In genomic region chr6:57702376-57702742, GRCm38 (mm10) we compare ENCODE assay signal across 8 mouse cellular contexts. TPM values are rescaled to one million over a fixed set of nuclear protein-coding genes. Genes with fewer than 3 reads are reported as not detected.
DNase-seq lines count a peak whose midpoint lies in the region; ATAC-seq and TF ChIP-seq lines count a peak whose summit lies in the region.

TSS of gene Lancl2 (plus strand) at chr6:57702540.

- peak; percentile 33 for ATAC-seq in erythroid progenitor cell, adult 5-6 weeks (replicated peaks; ENCODE audit: low FRiP score, poor library complexity, severe bottlenecking)
- ATAC-seq in heart, embryonic 14.5 days (ENCODE audit: insufficient number of reproducible peaks, insufficient read depth, low FRiP score, low read depth): peak; percentile 11; the same call in 1 of the 2 replicates
- ATAC-seq in lung, embryonic 16.5 days (ENCODE audit: low read depth): peak; percentile 7; the same call in 1 of the 2 replicates

- no peaks in the 10 kb centered on the region for H3K27me3 ChIP-seq in kidney, adult 2 months (replicated peaks; ENCODE audit: control insufficient read depth, insufficient read depth, low read length)
- no peaks in the 10 kb centered on the region for H3K27me3 ChIP-seq in heart, embryonic 14.5 days (ENCODE audit: control insufficient read depth, insufficient read depth, low read length)
- no peaks in the 10 kb centered on the region for H3K27me3 ChIP-seq in lung, embryonic 16.5 days (ENCODE audit: control insufficient read depth, insufficient read depth, low read depth, low read length)

- peak within 1 kb of the TSS; percentile 85 for H3K4me2 ChIP-seq in heart, embryonic 14.5 days (ENCODE audit: low read length)
- peak within 1 kb of the TSS; percentile 81 for H3K4me2 ChIP-seq in lung, embryonic 16.5 days (ENCODE audit: low read depth, low read length)

- H3K4me3 ChIP-seq in kidney, adult 2 months (ENCODE audit: insufficient read depth, low read depth, low read length): peak within 1 kb of the TSS; percentile 89
- peak within 1 kb of the TSS; percentile 83 to 95 for H3K4me3 ChIP-seq in heart, embryonic 14.5 days (ENCODE audit: control insufficient read depth in 1 of 2, insufficient read depth in 1 of 2, low read depth in 1 of 2, low read length in 2 of 2)
- H3K4me3 ChIP-seq in lung, embryonic 16.5 days (ENCODE audit: low read length): peak within 1 kb of the TSS; percentile 71

- no peak for TF ChIP-seq CTCF in kidney, adult 2 months (conservative IDR thresholded peaks at IDR 0.05; ENCODE audit: insufficient read depth, insufficient read length, low read depth, low read length)

- no peak for TF ChIP-seq POLR2A in kidney, adult 2 months (IDR thresholded peaks at IDR 0.05; ENCODE audit: low read depth, low read length)

- DNase-seq in kidney, adult 2 months: no peak
- no peak for DNase-seq in kidney, adult 11 months
- peak; percentile 36 to 57 for DNase-seq in adrenal gland, postnatal 36 days
- peak in 1 of 2 experiments; percentile 55 for DNase-seq in layer of hippocampus, adult 18-20 months (ENCODE audit: low spot score in 2 of 2)
- DNase-seq in right cerebral cortex, postnatal 4 days: peak; percentile 65

- no peaks in the 10 kb centered on the region for H3K36me3 ChIP-seq in kidney, adult 2 months (ENCODE audit: control insufficient read depth, insufficient read depth, low read length)
- H3K36me3 ChIP-seq in heart, embryonic 14.5 days (ENCODE audit: control insufficient read depth, insufficient read depth, low read length): no peaks in the 10 kb centered on the region
- no peaks in the 10 kb centered on the region for H3K36me3 ChIP-seq in lung, embryonic 16.5 days (ENCODE audit: control insufficient read depth, insufficient read depth, low read length)

- peaks cover 2% of the 10 kb centered on the region; the same call in 1 of the 2 replicates for H3K4me1 ChIP-seq in kidney, adult 2 months (ENCODE audit: control insufficient read depth, insufficient read depth, low read length)
- peaks cover 2 to 12% of the 10 kb centered on the region in 2 experiments; a peak in 1 of 4 replicates for H3K4me1 ChIP-seq in heart, embryonic 14.5 days (ENCODE audit: control insufficient read depth in 2 of 2, insufficient read depth in 2 of 2, low read length in 2 of 2)
- H3K4me1 ChIP-seq in lung, embryonic 16.5 days (replicated peaks; ENCODE audit: control insufficient read depth, insufficient read depth, low read length): peaks cover 4% of the 10 kb centered on the region; the same call in 1 of the 2 replicates

- no peaks in the 10 kb centered on the region for H3K9me3 ChIP-seq in heart, embryonic 14.5 days (ENCODE audit: control insufficient read depth, low read length)
- H3K9me3 ChIP-seq in lung, embryonic 16.5 days (ENCODE audit: control insufficient read depth, low read length): no peaks in the 10 kb centered on the region

- WGBS in kidney, adult 2 months: 0% methylated on average over 10 of the region's 10 CpGs
- WGBS in heart, embryonic 14.5 days: 0% methylated on average over 10 of the region's 10 CpGs
- under 1% methylated on average over 10 of the region's 10 CpGs for WGBS in lung, embryonic 16.5 days

- peak within 1 kb of the TSS; percentile 92 for H3K9ac ChIP-seq in heart, embryonic 14.5 days (ENCODE audit: low read length)
- peak within 1 kb of the TSS; percentile 87 for H3K9ac ChIP-seq in lung, embryonic 16.5 days (ENCODE audit: low read length)

- H3K27ac ChIP-seq in kidney, adult 2 months (ENCODE audit: insufficient read depth, low read depth, low read length): peak within 1 kb of the TSS; percentile 98
- peak within 1 kb of the TSS; percentile 96 to 98 for H3K27ac ChIP-seq in heart, embryonic 14.5 days (replicated peaks in 1 of 2; ENCODE audit: control insufficient read depth in 1 of 2, insufficient read depth in 1 of 2, low read depth in 2 of 2, low read length in 2 of 2)
- H3K27ac ChIP-seq in lung, embryonic 16.5 days (ENCODE audit: low read length): peak within 1 kb of the TSS; percentile 98

RNA-seq across cellular contexts. Expression of gene Lancl2, which starts in this region (rescaled TPM):
- polyA plus RNA-seq in kidney, adult 2 months (2012; rRNA removed): 4.1 and 5.0 TPM in 2 replicates
- 10 to 100 TPM; 15.1 to 21.3 TPM for total RNA-seq in adrenal gland, postnatal 36 days (2021)
- 50.1 and 53.7 TPM in 2 replicates for total RNA-seq in erythroid progenitor cell, adult 5-6 weeks (2015; ENCODE audit: low replicate concordance)
- total RNA-seq in erythroid progenitor cell, adult 5-6 weeks (2017; ENCODE audit: low replicate concordance): 38.6 and 56.5 TPM in 2 replicates
- polyA plus RNA-seq in heart, embryonic 14.5 days (2014; fragmentation: Nextera tagmentation; extraction: Ambion mirVana): 18.4 and 20.3 TPM in 2 replicates
- total RNA-seq in layer of hippocampus, adult 18-20 months (2021): 10 to 100 TPM; 79.8 to 83.1 TPM
- polyA plus RNA-seq in lung, embryonic 16.5 days (2015; fragmentation: Nextera tagmentation; extraction: Ambion mirVana): 25.0 and 28.1 TPM in 2 replicates

Comparison
In these comparisons a context has a peak if more than half of its experiments do, and no peak if none do; other contexts are left out.
1. DNase-seq: peak in adrenal gland, postnatal 36 days (2 of 2) and right cerebral cortex, postnatal 4 days (single experiment); none in kidney, adult 2 months (single experiment) and kidney, adult 11 months (single experiment).
2. Peak in every context shown above with its lines, with median percentiles within 50 percentile points of each other: H3K27ac ChIP-seq, H3K4me3 ChIP-seq and ATAC-seq.